Mouse (Mus musculus): ENCODE results near the gene Gm28551.
A peak's percentile ranks its signal among the peaks of the same experiment; 100 is the strongest.
"Not testable (repeated sequence)": the region's sequence is repeated elsewhere in the genome, so short reads cannot be mapped to it uniquely, and the experiment has no call there.

Gm28551 gene

GRCm38 (mm10) chr1:53352327-53353261, at the start of gene Gm28551, which contains the start of the genes Asdurf and Asnsd1:
Gene Gm28551 (minus strand): TSS chr1:53352667.
Gene Asdurf (minus strand): TSS chr1:53352619.
Gene Asnsd1 (minus strand): TSS chr1:53352752.
- peak; percentile 98 for DNase-seq (ENCODE audit: low spot score)

- not testable (repeated sequence) for DNase-seq (ENCODE audit: low spot score)
Measured at GRCm38 (mm10) chr1:53393936-53394760, 41.7 kb upstream of the Gm28551 start.

GRCm38 (mm10) chr1:53388762-53389161, 36.3 kb upstream of the Gm28551 start:
- DNase-seq (ENCODE audit: low spot score), result no peak

GRCm38 (mm10) chr1:53384085-53384688, 31.7 kb upstream of the Gm28551 start:
- no peak for DNase-seq (ENCODE audit: low spot score)

GRCm38 (mm10) chr1:53377731-53378130, 25.3 kb upstream of the Gm28551 start:
- no peak for DNase-seq (ENCODE audit: low spot score)

DNA sequence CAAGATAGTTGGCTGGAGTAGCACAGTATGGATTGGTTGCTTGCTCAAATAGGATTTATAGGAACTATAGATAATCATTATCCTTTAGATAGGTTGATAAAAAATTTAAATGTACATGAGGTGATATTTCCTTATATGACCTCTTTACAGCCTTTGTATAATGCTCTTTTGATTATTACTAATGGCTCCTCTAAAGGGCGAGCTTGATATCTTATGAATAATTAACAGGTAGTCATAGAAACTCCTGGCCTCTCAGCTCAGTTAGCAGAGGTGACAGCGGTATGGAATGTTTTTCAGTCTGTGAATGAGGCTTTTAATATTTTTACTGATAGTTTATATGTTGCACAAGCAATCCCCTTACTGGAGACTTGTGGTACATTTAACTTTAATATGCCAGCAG, 23.5 kb upstream of the Gm28551 start:
- not testable (repeated sequence) for DNase-seq (ENCODE audit: low spot score)

- no peak for DNase-seq (ENCODE audit: low spot score)
Measured at GRCm38 (mm10) chr1:53358988-53359387, 6.5 kb upstream of the Gm28551 start.

DNA sequence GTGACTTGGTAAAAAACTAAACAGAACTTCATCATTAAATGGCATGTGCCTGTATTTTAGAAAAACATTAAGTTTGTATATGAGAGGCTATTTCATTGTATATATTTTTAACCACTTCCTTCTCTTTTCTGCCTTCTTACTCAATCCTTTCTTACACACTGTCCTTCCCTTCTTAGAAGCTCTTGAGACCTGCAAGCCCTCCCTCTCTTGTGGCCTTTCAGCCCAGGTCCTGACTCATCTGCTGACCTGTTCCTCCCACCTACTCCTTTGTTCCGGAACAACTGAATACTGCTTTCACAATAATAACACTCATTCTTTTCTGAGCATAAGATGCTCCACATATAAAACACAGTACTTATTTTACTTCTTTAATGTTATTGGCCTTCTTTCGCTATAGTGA, 11.4 kb downstream of the Gm28551 start:
- no peak for DNase-seq (ENCODE audit: low spot score)

GRCm38 (mm10) chr1:53337403-53337802, 15.1 kb downstream of the Gm28551 start:
- DNase-seq (ENCODE audit: low spot score), result not testable (repeated sequence)

DNA sequence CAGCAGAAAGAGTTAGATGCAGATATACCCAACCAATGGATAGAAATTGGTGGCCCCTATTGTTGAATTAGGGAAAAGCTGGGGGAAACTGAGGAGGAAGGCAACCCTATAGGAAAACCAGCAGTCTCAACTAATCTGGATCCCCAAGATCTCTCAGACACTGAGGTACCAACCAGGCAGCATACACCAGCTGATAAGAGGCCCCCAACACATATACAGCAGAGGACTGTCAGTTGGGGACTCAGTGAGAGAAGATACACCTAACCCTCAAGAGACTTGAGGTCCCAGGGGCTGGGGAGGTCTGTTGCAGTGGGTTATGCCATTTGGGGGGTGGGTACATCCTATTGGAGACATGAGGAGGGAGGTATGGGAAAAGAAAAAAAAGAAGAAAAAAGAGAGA, 17.0 kb downstream of the Gm28551 start:
- no peak for DNase-seq (ENCODE audit: low spot score)

- DNase-seq (ENCODE audit: low spot score), result not testable (repeated sequence)
Measured at GRCm38 (mm10) chr1:53333527-53333926, 18.9 kb downstream of the Gm28551 start.

DNA sequence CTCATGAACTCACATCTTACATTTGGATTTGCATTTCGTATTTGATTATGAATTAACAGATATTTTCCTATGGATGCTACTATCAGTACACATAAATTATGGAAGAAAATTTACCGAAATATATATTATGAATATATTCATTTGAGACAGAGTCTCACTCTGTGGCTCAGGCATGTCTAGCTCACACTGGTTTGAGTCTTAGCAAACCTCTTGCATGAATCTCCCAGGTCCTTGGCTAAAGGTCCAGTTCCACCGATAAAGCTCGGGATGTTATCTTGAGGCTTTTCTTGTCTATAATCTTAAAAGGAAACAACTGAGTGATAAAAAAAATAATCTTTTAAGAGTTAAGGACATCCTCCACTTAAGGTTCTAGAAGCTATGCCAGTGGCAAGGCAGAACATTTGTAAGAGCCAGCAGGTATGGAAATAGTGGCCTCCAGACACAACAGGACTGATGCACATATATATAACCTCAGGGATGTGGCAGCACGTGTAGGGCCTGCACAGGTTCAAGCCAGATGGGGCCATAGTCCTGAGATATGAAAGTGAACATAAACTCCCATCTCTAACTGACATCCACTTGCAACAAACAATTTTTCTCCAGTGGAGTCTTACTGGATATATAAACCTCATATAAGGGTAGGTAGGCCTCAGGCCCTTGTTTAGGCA, 27.5 kb downstream of the Gm28551 start:
- no peak for DNase-seq (ENCODE audit: low spot score)

DNA sequence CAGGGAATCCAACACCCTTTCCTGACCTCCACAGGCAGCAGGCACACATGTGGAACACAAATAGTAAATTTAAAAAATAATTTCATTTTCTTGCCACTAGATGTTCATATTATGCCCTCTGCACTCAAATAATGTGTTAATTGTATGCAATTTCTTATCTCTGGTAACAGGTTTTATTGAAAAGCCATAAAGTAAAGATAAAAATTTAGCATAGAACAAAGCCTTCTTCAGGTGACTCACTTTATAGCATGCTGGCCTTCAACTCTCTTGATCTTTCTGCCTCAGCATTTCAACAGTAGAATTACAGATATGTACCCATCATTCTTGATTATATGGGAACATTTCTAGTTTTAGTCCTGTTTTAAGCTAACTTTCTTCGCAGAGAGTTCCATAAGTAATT, 28.2 kb downstream of the Gm28551 start:
- DNase-seq (ENCODE audit: low spot score), result no peak

GRCm38 (mm10) chr1:53323254-53323653, 29.2 kb downstream of the Gm28551 start:
- no peak for DNase-seq (ENCODE audit: low spot score)

- no peak for DNase-seq (ENCODE audit: low spot score)
Measured at GRCm38 (mm10) chr1:53321662-53322344, 30.7 kb downstream of the Gm28551 start.

GRCm38 (mm10) chr1:53312989-53313967, 39.2 kb downstream of the Gm28551 start, which contains the start of gene Osgepl1:
Gene Osgepl1 (plus strand): TSS chr1:53313624.
- DNase-seq (ENCODE audit: low spot score), result peak; percentile 83

DNA sequence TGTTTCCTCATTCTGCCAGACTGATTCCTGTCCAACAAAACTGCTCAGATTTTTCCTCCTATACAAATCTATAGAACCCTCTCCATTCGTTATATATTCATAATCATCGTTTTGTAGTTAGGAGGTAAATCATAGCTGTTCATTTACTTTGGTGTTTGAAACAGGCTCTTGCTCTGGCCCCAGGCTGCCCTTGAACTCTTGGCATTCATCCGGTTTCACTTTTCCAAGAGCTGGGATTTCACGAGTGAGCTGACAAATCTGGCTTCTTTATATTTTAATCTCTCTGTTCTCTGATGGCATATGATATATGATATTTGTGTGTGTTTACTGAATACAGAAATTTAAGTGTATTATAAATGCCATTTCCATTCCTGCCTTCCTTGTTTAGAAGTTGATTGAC, 52.0 kb downstream of the Gm28551 start:
- no peak for DNase-seq (ENCODE audit: low spot score)

DNA sequence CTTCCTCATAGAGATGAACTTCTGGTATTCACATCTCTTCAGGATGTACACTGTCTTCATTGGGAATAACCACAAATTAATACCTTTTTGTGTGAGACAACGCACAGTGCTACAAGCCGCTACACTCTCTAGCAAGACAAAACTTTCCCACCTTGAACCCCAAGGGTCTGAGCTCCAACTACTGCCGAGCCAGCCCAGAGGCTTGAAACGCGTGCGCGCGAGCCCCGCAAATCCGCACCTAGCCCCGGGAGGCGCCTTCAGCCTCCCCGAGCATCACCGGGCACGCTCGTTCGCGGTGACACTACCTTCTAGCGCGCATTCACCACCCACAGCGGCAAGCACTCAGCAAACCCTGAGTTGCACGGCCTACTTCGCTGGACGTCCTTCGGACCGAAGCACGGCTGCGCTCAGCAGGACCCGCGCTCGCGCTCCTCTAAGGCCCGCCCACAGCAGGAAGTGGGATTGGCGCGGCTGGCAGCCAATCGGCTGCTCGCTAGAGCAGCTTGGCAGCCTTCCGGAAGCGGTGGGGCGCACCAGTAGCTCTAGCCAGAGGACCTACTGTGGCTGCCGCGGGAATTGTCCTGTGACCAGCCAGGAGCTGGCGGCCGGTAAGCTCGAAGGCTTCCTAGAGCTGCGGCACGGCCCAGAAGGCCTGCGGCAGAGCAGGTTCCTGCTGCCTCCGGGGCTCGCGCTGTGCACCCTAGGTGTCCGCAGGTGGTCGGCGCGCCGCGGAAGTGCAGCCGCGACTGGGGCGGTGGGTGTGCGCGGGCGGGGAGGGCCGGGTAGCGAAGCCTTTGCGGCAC, 55.7 kb downstream of the Gm28551 start, which contains the start of the genes Pms1, Ormdl1 and Gm28778:
Pms1 (minus strand) TSS at position 438 of the 803 bp plus-strand sequence.
Ormdl1 (plus strand) TSS at position 515 of the 803 bp plus-strand sequence.
Gm28778 (plus strand) TSS at position 531 of the 803 bp plus-strand sequence.
- peak; percentile 95 for DNase-seq (ENCODE audit: low spot score)

DNA sequence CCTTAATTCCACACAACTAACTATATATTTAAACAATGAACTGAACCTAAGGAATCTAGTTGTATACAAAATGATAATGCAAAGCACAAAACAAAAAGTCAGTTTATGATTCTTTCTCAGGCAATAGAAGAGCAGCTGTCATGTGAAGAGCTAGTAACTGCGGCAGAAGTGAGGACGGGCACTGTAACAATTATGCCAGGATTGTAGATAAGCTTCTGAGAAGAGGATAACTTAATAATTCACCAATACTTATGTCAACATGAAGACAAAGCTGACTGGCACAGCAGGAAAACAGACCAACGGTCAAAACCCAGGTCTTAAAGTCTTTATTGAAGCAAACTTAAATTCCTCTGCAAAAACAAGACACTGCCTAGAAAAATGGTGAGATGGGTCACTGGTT, 61.3 kb downstream of the Gm28551 start:
- DNase-seq (ENCODE audit: low spot score), result no peak

All from lung, postnatal 25 days (tissue).